Mouse (Mus musculus): ENCODE measurements around the gene Kbtbd7. TPM values are rescaled to one million over a fixed set of nuclear protein-coding genes. Genes with fewer than 3 reads are reported as not detected.
A peak's percentile ranks its signal among the peaks of the same experiment; 100 is the strongest.

The Kbtbd7 gene
- 5.7 and 6.2 TPM in 2 replicates for polyA plus RNA-seq (2016; fragmentation: Nextera tagmentation; extraction: Ambion mirVana)

DNA sequence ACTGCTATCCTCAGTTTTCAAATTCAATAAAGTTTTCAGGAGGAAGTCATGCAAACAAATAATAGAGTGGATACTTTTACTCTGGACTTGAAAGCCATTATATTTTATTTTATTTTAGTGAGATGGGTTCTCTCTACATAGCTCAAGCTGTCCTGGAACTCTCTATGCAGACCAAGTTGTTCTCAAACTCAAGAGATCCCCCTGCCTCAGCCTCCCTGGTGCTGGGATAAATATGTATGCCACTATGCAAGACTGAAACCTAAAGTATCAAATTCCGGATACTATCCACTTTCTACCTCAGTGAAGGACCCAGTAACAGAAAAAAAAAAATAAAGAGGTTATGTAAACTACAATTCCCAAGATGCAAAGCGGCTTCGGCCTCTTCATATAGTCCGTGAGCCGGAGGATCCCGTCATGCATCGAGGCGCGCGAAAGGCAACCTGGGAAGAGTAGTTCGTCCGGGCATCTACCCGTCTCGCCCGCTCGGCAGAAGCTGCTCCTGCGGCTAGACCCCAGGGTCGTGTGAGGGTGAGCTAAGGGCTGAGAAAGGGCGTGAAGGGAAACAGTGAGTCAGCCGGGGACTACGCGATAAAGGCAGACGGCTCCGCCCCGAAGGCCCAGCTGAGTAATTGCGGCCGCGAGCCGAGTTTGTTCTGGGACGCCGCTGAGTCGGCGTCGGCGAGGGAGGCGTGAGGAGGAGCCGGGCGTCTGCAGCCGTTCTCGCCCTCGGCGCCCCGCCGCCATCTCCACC lies at the start of gene Kbtbd7:
TSS of gene Kbtbd7 (plus strand) at position 533 of the 751 bp plus-strand sequence.
- H3K4me3 ChIP-seq, result peak within 1 kb of the TSS; percentile 60
- no peaks in the 10 kb centered on the region for H3K27me3 ChIP-seq (replicated peaks)
- H3K36me3 ChIP-seq, result peaks cover 11% of the 10 kb centered on the region
- peak; percentile 100 for ATAC-seq
- H3K9ac ChIP-seq, result peak within 1 kb of the TSS; percentile 69
- H3K4me2 ChIP-seq, result peak within 1 kb of the TSS; percentile 62
- peak within 1 kb of the TSS; percentile 95 for H3K27ac ChIP-seq
- no peaks in the 10 kb centered on the region for H3K9me3 ChIP-seq (replicated peaks)
- WGBS (ENCODE audit: insufficient replicate concordance), result under 1% methylated on average over 44 of the region's 44 CpGs
- H3K4me1 ChIP-seq, result peaks cover 14% of the 10 kb centered on the region

DNA sequence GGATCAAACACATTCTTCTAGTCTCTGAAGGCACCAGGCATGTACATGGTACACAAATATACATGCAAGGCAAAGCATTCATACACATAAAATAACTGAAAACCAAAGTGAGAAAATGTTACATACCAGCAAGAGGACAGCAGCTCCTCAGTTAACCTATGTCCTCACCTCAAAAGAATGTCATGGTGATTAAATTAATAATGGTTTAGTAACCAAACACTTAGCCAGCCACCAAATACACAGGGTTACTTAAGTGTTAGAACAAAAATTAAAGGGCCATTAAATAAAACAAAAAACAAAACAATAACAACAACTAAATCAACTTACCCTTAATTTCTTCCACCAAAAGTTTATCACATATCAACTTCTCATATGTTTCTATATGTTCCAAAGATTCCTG lies 49.3 kb upstream of the Kbtbd7 start:
- Histone ChIP-seq H3K4me2 (no peak overlapping the region), H3K27ac (no peak overlapping the region)

DNA sequence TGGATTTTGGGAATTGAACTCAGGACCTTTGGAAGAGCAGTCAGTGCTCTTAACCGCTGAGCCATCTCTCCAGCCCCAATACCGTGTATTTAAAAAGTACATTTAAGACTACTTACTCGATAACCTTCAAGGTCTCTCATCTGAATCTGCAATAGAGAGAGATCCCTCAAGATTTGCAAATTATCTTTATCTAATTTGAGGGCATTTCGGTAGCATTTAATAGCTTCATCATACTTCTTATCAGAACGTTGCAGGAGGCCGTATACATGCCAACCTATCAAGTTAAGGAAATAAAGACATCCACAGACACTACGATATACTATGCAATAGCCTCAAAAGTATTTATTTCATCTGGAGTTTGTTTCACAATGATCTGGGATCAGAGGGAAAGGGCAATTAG lies 43.2 kb upstream of the Kbtbd7 start:
- no peak overlapping the region for H3K4me3 ChIP-seq
- H3K9ac ChIP-seq, result no peak overlapping the region
- H3K27me3 ChIP-seq (replicated peaks), result no peaks in the 10 kb centered on the region
- no peak overlapping the region for H3K27ac ChIP-seq
- peaks cover 66% of the 10 kb centered on the region for H3K36me3 ChIP-seq
- peaks cover 15% of the 10 kb centered on the region for H3K4me1 ChIP-seq
- H3K9me3 ChIP-seq (replicated peaks), result no peaks in the 10 kb centered on the region
- H3K4me2 ChIP-seq, result no peak overlapping the region
- WGBS (ENCODE audit: insufficient replicate concordance), result 73% methylated on average over 7 of the region's 7 CpGs
- ATAC-seq, result peak; percentile 57; the same call in 1 of the 2 replicates

More for the DNA sequence above, 49.3 kb upstream of the Kbtbd7 start:
- ATAC-seq, result no peak
- Histone ChIP-seq H3K27me3 (replicated peaks) (no peaks in the 10 kb centered on the region), H3K4me1 (no peaks in the 10 kb centered on the region), H3K4me3 (no peak overlapping the region), H3K36me3 (peaks cover 63% of the 10 kb centered on the region), H3K9me3 (replicated peaks) (no peaks in the 10 kb centered on the region), H3K9ac (no peak overlapping the region)

DNA sequence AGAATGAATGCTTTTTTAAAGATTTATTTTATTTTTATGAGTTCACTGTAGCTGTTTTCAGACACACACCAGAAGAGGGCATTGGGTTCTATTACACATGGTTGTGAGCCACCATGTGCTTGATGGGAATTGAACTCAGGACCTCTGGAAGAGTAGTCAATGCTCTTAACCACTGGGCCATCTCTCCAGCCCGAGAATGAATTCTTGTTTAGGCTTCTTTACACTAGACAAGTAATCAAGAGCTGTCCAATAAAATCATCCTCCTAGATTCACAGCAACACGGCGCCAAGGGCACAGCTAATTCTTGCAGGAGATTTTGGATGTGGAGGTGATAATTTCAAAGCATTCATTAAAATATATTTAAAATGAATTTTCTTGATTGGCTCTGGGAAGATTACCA lies 38.0 kb upstream of the Kbtbd7 start:
- Histone ChIP-seq H3K27ac (no peak overlapping the region), H3K4me2 (peak overlapping the region; percentile 88), H3K4me3 (peak overlapping the region; percentile 98; the same call in 1 of the 2 replicates), H3K4me1 (peaks cover 39% of the 10 kb centered on the region), H3K27me3 (replicated peaks) (no peaks in the 10 kb centered on the region), H3K9me3 (replicated peaks) (no peaks in the 10 kb centered on the region), H3K36me3 (peaks cover 27% of the 10 kb centered on the region), H3K9ac (no peak overlapping the region)
- no peak for ATAC-seq
- WGBS (ENCODE audit: insufficient replicate concordance), result 83% methylated on average over 3 of the region's 3 CpGs

DNA sequence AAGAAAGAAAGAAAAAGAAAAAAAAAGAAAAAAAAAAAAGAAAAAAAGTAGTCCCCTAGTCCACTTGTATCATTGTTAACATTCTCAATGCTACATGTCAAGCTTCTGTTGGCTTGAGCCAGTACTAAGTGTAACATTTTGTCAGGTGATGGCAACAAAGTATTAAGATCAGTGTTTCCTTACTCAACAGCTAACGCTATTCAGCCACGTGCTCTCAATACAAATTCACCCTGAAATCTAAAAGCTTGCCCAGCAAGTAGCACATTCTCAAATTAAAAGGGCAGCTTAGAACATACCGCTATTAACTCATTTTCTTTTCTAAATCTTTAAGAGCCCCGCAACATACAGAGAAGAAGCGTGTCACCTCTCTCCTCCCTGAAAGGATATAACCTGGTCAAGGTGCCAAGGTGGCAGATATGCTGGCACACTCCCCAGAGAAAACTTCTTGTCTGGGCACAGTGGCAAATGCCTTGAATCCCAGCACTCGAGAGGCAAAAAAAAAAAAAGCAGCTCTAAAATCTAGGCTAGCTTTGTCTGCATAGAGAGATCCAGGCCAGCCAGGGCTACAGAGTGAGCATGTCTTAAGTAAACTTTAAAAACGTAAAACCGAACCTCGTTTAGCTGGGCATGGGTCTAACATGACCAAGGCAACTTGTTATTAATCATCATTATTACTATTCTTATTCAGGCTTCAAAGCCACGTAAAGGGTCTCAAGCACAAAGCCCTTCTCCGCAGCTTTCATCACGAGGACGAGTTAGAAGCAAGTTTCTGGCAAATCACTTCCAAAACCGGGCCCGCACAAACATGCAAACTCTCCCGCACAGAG lies 36.7 kb upstream of the Kbtbd7 start:
- Histone ChIP-seq H3K27ac (peak overlapping the region; percentile 98), H3K4me3 (peak overlapping the region; percentile 98), H3K4me1 (peaks cover 38% of the 10 kb centered on the region), H3K27me3 (replicated peaks) (no peaks in the 10 kb centered on the region), H3K4me2 (peak overlapping the region; percentile 88), H3K9ac (peak overlapping the region; percentile 96), H3K9me3 (replicated peaks) (no peaks in the 10 kb centered on the region), H3K36me3 (peaks cover 21% of the 10 kb centered on the region)
- WGBS (ENCODE audit: insufficient replicate concordance), result 3% methylated on average over 16 of the region's 16 CpGs
- ATAC-seq, result no peak

DNA sequence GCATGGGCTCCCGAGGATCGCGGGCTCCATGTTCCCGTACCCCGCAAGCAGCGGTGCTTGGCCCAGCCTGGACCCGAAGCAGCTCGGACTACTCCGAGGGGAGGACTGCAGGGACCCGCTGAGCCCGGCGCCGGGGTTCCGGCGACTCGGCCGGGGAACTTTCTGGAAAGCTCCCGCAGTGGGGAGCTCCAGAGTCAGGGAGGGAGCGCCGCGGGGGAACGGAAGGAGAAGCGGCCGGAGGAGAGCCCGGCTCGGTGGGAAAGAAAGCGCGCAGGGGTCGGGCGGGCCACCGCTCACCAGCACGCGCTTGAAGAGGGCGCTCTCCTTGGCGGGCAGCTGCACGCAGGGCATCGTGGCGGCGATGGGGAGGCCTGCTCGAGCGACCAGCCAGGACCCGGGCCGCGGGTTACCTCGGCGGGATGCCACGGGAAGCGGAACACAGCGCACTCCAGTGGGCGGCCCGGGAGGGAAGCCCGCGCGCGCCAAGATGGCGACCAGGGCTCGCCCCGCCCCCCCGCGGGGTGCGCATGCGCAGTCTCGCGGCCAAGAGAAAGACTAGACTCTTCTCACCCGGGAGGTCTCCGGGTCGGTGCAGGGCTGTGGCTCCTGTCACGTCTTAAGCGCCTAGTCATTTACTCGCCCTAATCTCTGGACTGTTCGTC lies 35.9 kb upstream of the Kbtbd7 start, which contains the start of gene Naa16:
TSS of gene Naa16 (minus strand) at position 514 of the 662 bp plus-strand sequence.
- H3K9me3 ChIP-seq (replicated peaks), result no peaks in the 10 kb centered on the region
- peaks cover 16% of the 10 kb centered on the region for H3K36me3 ChIP-seq
- ATAC-seq, result peak; percentile 93
- H3K9ac ChIP-seq, result peak within 1 kb of the TSS; percentile 96
- H3K4me2 ChIP-seq, result peak within 1 kb of the TSS; percentile 88
- H3K27ac ChIP-seq, result peak within 1 kb of the TSS; percentile 98
- H3K27me3 ChIP-seq (replicated peaks), result no peaks in the 10 kb centered on the region
- H3K4me3 ChIP-seq, result peak within 1 kb of the TSS; percentile 98
- peaks cover 38% of the 10 kb centered on the region for H3K4me1 ChIP-seq
- WGBS (ENCODE audit: insufficient replicate concordance), result under 1% methylated on average over 71 of the region's 71 CpGs

DNA sequence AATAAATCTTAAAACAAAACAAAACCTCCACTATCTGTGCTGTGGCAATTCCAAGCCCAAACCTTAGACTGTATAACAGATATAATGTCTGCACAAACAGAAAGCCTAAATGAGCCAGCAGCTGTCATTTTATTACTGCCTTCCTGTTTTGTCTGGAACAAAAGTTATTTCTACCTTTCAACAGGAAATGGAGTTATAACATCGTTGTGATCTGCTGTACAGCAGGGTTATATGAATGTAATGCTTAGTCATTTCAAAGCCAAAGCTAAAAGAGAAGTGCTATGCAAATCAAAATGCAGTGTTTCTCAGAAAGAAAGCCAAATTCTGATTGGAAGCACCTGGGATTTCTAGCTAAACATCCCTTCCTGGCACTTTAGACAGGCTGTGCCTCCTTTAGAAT lies 33.0 kb upstream of the Kbtbd7 start:
- Histone ChIP-seq H3K9me3 (replicated peaks) (no peaks in the 10 kb centered on the region), H3K9ac (no peak overlapping the region), H3K36me3 (no peaks in the 10 kb centered on the region; the same call in 1 of the 2 replicates), H3K4me1 (peaks cover 33% of the 10 kb centered on the region), H3K27me3 (replicated peaks) (no peaks in the 10 kb centered on the region), H3K27ac (no peak overlapping the region), H3K4me3 (no peak overlapping the region), H3K4me2 (no peak overlapping the region)
- ATAC-seq, result no peak
- WGBS (ENCODE audit: insufficient replicate concordance), result 38% methylated on average over 1 of the region's 1 CpGs

DNA sequence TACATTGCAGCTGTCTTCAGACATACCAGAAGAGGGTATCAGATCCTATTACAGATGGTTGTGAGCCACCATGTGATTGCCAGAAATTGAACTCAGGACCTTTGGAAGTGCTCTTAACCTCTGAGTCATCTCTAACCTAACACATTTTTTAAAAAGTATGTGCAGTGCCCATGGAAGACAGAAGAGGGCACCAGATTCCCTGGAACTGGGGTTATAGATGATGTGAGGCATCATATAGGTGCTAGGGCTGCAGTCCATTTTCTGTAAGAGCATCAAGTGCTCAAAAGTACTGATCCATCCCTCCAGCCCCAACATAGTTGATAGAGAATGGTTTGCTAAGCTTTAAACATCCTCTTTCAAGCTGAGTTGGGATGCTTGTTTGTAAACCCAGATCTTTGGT lies 31.7 kb upstream of the Kbtbd7 start:
- Histone ChIP-seq H3K9me3 (replicated peaks) (no peaks in the 10 kb centered on the region), H3K27ac (no peak overlapping the region), H3K9ac (no peak overlapping the region), H3K36me3 (no peaks in the 10 kb centered on the region), H3K4me3 (no peak overlapping the region), H3K27me3 (replicated peaks) (no peaks in the 10 kb centered on the region), H3K4me1 (peaks cover 25% of the 10 kb centered on the region), H3K4me2 (no peak overlapping the region)
- no peak for ATAC-seq

DNA sequence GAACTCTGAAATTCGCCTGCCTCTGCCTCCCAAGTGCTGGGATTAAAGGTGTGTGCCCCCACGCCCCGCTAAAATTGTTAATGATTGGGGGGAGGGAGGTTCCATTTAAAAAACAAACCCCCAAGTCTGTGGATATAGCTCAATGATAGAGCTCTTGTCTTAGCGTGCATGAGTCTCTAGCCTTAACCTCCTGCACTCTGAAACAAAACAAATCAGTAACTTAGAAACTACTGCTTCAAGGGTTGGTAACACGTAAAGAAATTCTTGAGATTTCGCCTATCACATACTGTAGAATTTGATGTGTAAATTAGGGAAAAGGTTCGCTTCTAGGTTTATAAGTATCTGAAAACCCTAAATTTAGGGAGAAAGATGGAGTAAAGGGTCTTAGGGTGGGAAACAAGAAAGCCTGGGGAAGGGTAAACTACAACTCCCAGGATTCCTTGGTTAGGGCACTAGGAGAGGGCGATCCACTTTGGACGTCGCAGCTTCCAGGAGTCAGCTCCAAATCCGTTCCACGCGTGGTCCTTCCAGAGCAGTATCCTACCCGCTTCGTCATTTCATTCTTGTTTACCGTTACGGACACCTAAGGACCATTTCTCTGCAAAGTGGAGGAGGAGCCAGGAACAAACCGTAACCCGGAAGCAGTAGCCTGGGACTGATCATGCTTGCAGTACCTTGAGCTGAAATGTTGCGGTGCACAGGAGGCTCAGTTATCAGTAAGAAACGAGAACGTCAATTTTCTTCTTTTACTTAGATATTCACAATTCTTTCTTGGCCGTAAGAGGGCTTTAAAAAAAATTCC lies 28.8 kb upstream of the Kbtbd7 start, which contains the start of gene Mtrf1:
TSS of gene Mtrf1 (plus strand) at position 452 of the 802 bp plus-strand sequence.
- Histone ChIP-seq H3K9me3 (replicated peaks) (no peaks in the 10 kb centered on the region), H3K4me3 (peak within 1 kb of the TSS; percentile 67), H3K4me2 (peak within 1 kb of the TSS; percentile 65), H3K36me3 (peaks cover 12% of the 10 kb centered on the region), H3K27me3 (replicated peaks) (no peaks in the 10 kb centered on the region), H3K27ac (peak within 1 kb of the TSS; percentile 81), H3K4me1 (peaks cover 10% of the 10 kb centered on the region), H3K9ac (peak within 1 kb of the TSS; percentile 74)
- peak; percentile 87 for ATAC-seq
- 19% methylated on average over 23 of the region's 23 CpGs for WGBS (ENCODE audit: insufficient replicate concordance)

DNA sequence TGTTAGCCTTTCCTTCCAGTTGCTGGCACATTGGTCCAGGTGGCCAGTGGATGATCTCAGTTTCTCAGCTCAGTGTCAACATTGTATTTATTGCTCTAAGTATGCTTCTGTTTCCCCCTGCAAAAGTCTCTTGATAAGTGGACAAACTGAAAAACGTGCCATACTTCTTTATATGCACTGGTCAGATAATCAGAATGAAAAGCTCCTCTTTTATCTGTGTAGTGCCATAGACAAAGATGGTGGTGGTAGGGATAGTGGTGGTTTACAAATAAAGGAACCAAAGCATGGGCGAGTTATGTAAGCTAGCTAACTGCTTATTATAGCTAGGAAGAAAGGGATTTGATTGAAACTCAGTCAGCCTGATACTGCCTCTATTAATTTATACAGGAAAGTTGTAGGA lies 18.7 kb upstream of the Kbtbd7 start:
- Histone ChIP-seq H3K4me1 (peaks cover 9% of the 10 kb centered on the region; the same call in 1 of the 2 replicates), H3K27me3 (replicated peaks) (no peaks in the 10 kb centered on the region), H3K27ac (no peak overlapping the region), H3K9ac (no peak overlapping the region), H3K4me2 (no peak overlapping the region), H3K9me3 (replicated peaks) (no peaks in the 10 kb centered on the region), H3K36me3 (peaks cover 13% of the 10 kb centered on the region), H3K4me3 (no peak overlapping the region)
- ATAC-seq, result no peak
- 40% methylated on average over 2 of the region's 2 CpGs for WGBS (ENCODE audit: insufficient replicate concordance)

DNA sequence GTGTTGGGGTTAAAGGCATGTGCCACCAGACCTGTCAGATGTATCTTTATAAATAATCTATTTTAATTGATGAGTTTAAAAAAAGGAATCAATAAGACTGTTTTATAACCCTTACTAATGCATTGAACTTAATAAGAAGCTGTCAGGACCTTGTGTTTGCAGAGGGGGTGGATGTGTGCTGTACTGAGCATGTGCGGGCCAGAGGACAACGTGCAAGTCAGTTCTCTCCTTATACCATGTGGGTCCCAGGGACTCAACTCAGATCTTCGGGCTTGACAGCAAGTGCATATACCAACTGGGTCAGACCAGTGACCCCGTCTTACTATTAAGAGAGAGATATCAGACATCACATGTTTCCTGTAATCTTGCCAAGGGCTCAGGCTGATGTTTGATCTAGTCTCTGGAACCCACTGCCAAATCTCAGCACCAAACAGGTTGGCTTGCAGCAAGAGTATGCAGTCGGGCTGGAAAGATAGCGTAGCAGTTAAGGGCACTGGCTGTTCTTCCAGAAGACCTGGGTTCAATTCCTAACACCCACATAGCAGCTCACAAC lies 17.0 kb upstream of the Kbtbd7 start:
- no peak overlapping the region for H3K4me2 ChIP-seq
- peaks cover 9% of the 10 kb centered on the region; the same call in 1 of the 2 replicates for H3K4me1 ChIP-seq
- H3K36me3 ChIP-seq, result peaks cover 17% of the 10 kb centered on the region
- no peaks in the 10 kb centered on the region for H3K27me3 ChIP-seq (replicated peaks)
- no peak overlapping the region for H3K27ac ChIP-seq
- no peak overlapping the region for H3K4me3 ChIP-seq
- no peak for ATAC-seq
- H3K9ac ChIP-seq, result no peak overlapping the region
- no peaks in the 10 kb centered on the region for H3K9me3 ChIP-seq (replicated peaks)
- 76% methylated on average over 6 of the region's 6 CpGs for WGBS (ENCODE audit: insufficient replicate concordance)
